Mouse (Mus musculus) hindbrain, postnatal 0 days (tissue): Measurements from ENCODE around the gene DXBay18. TPM values are rescaled to one million over a fixed set of nuclear protein-coding genes. Genes with fewer than 3 reads are reported as not detected.

ENCODE experiments used
- polyA plus RNA-seq: library from polyadenylated mRNA; unstranded; fragments of >200 nt; fragmentation: Nextera tagmentation; extraction: Ambion mirVana; gene quantifications from 2 replicates; pipeline ENCODE4 v1.2.1, GENCODE M21; 2015
- total RNA-seq: library from RNA; depleted of rRNA; stranded (reverse); fragments of >200 nt; gene quantifications from 2 replicates; pipeline ENCODE4 v1.2.3, GENCODE M21; 2014; rRNA removed

Gene DXBay18
- total and polyA plus RNA-seq, 2 experiments from 2014 or later: 0.05 to 0.18 TPM

Other genes starting within 250 kb of the DXBay18 start
- gene Cetn2, start 231.0 kb downstream of the DXBay18 start, total RNA-seq: 20.0 and 20.7 TPM in 2 replicates
- 67.1 and 79.9 TPM in 2 replicates for gene Cetn2, start 231.0 kb downstream of the DXBay18 start, polyA plus RNA-seq
- gene Nsdhl, start 230.9 kb downstream of the DXBay18 start, total RNA-seq: 35.6 and 41.1 TPM in 2 replicates
- gene Nsdhl, start 230.9 kb downstream of the DXBay18 start, polyA plus RNA-seq: 38.0 and 40.8 TPM in 2 replicates
- gene Zfp185, start 162.1 kb downstream of the DXBay18 start, total RNA-seq: 0.65 and 1.4 TPM in 2 replicates
- 1.1 and 1.2 TPM in 2 replicates for gene Zfp185, start 162.1 kb downstream of the DXBay18 start, polyA plus RNA-seq
- not detected in 2 replicates for gene Pnma5, start 112.3 kb downstream of the DXBay18 start, total RNA-seq
- gene Pnma5, start 112.3 kb downstream of the DXBay18 start, polyA plus RNA-seq: 0.23 and 0.33 TPM in 2 replicates
- gene Pnma3, start 84.7 kb downstream of the DXBay18 start, total RNA-seq: 10.6 and 15.0 TPM in 2 replicates
- 5.5 and 5.7 TPM in 2 replicates for gene Pnma3, start 84.7 kb downstream of the DXBay18 start, polyA plus RNA-seq
- not detected in 2 replicates for gene Xlr4a, start 67.0 kb downstream of the DXBay18 start, total RNA-seq
- gene Xlr4a, start 67.0 kb downstream of the DXBay18 start, polyA plus RNA-seq: 0.35 TPM in 1 of 2 replicates, not detected in the other
- 1.2 and 2.6 TPM in 2 replicates for gene Xlr3a, start 52.4 kb downstream of the DXBay18 start, total RNA-seq
- 2.1 and 4.0 TPM in 2 replicates for gene Xlr3a, start 52.4 kb downstream of the DXBay18 start, polyA plus RNA-seq
- gene Gm14685, start 32.4 kb downstream of the DXBay18 start, total RNA-seq: 0.75 and 2.1 TPM in 2 replicates
- gene Gm14685, start 32.4 kb downstream of the DXBay18 start, polyA plus RNA-seq: 1.0 and 1.2 TPM in 2 replicates
- not detected in 2 replicates for gene Xlr5b, start 654 bp downstream of the DXBay18 start, total RNA-seq
- gene Xlr5b, start 654 bp downstream of the DXBay18 start, polyA plus RNA-seq: not detected in 2 replicates
- gene Spin2d, start 27.5 kb upstream of the DXBay18 start, total RNA-seq: not detected in 2 replicates
- not detected in 2 replicates for gene Spin2d, start 27.5 kb upstream of the DXBay18 start, polyA plus RNA-seq
- 4.9 and 5.8 TPM in 2 replicates for gene Xlr3b, start 42.8 kb upstream of the DXBay18 start, total RNA-seq
- gene Xlr3b, start 42.8 kb upstream of the DXBay18 start, polyA plus RNA-seq: 7.4 and 15.5 TPM in 2 replicates
- gene Xlr4b, start 64.9 kb upstream of the DXBay18 start, total RNA-seq: not detected in 2 replicates
- 0.26 and 0.63 TPM in 2 replicates for gene Xlr4b, start 64.9 kb upstream of the DXBay18 start, polyA plus RNA-seq
- gene F8a, start 78.8 kb upstream of the DXBay18 start, total RNA-seq: 36.4 and 40.1 TPM in 2 replicates
- gene F8a, start 78.8 kb upstream of the DXBay18 start, polyA plus RNA-seq: 32.9 and 33.7 TPM in 2 replicates
- gene Xlr4c, start 93.7 kb upstream of the DXBay18 start, total RNA-seq: not detected in 2 replicates
- 0.31 and 0.53 TPM in 2 replicates for gene Xlr4c, start 93.7 kb upstream of the DXBay18 start, polyA plus RNA-seq
- not detected in 2 replicates for gene Xlr3c, start 115.9 kb upstream of the DXBay18 start, total RNA-seq
- gene Xlr3c, start 115.9 kb upstream of the DXBay18 start, polyA plus RNA-seq: 0.15 and 0.59 TPM in 2 replicates
- gene Xlr5a, start 143.5 kb upstream of the DXBay18 start, total RNA-seq: not detected in 2 replicates
- gene Xlr5a, start 143.5 kb upstream of the DXBay18 start, polyA plus RNA-seq: not detected in 2 replicates
- not detected in 2 replicates for gene Xlr5c, start 143.5 kb upstream of the DXBay18 start, total RNA-seq
- gene Xlr5c, start 143.5 kb upstream of the DXBay18 start, polyA plus RNA-seq: not detected in 2 replicates
- gene Gm45015, start 187.4 kb upstream of the DXBay18 start, total RNA-seq: not detected in 2 replicates
- gene Gm45015, start 187.4 kb upstream of the DXBay18 start, polyA plus RNA-seq: not detected in 2 replicates
- gene Zfp275, start 193.2 kb upstream of the DXBay18 start, total RNA-seq: 35.8 and 40.2 TPM in 2 replicates
- 5.3 and 5.5 TPM in 2 replicates for gene Zfp275, start 193.2 kb upstream of the DXBay18 start, polyA plus RNA-seq
- gene Gm18336, start 249.3 kb upstream of the DXBay18 start, total RNA-seq: 0.14 and 0.16 TPM in 2 replicates
- gene Gm18336, start 249.3 kb upstream of the DXBay18 start, polyA plus RNA-seq: 0.06 TPM in 1 of 2 replicates, not detected in the other